Mouse (Mus musculus) MEL (cell line): ENCODE results near the gene Ctnnbl1. TPM values are rescaled to one million over a fixed set of nuclear protein-coding genes. Genes with fewer than 3 reads are reported as not detected.

Source experiments
- DNase-seq: peaks from one replicate; pipeline ENCODE4 v3.0.0; 2011; ENCODE audit warnings: low read depth, low spot score
- H3K27ac ChIP-seq: 2 replicates; pipeline ENCODE4 v1.5.1; 2012; ENCODE audit warnings: low read depth, mild to moderate bottlenecking, control low read depth, low read length, moderate library complexity; ENCODE audit not compliant: control insufficient read depth
- H3K27me3 ChIP-seq, 2 experiments: fragments of 150-350 bp in 1 of 2; sonication (generic) in 1 of 2; 2 replicates each; pipeline ENCODE4 v1.6.1; 2012; ENCODE audit warnings: low read length in 2 of 2, mild to moderate bottlenecking in 2 of 2, improper control_type of control experiment in 1 of 2, moderate library complexity in 1 of 2; ENCODE audit not compliant: insufficient read depth in 2 of 2, control insufficient read depth in 1 of 2
- H3K36me3 ChIP-seq, 2 experiments: 2 replicates each; pipeline ENCODE4 v1.6.1; 2012 to 2014; ENCODE audit warnings: low read length in 2 of 2, improper control_type of control experiment in 1 of 2, inconsistent platforms in 1 of 2, mild to moderate bottlenecking in 1 of 2; ENCODE audit not compliant: insufficient read depth in 2 of 2, control insufficient read depth in 1 of 2
- H3K4me1 ChIP-seq, 2 experiments: fragments of 150-350 bp in 1 of 2; sonication (generic) in 1 of 2; 2 replicates each; pipeline ENCODE4 v1.6.1; 2012; ENCODE audit warnings: low read length in 2 of 2, improper control_type of control experiment in 1 of 2, mild to moderate bottlenecking in 1 of 2; ENCODE audit not compliant: insufficient read depth in 2 of 2, control insufficient read depth in 1 of 2
- H3K4me3 ChIP-seq, 2 experiments: fragments of 150-350 bp in 1 of 2; sonication (generic) in 1 of 2; 2 replicates each; pipeline ENCODE4 v1.5.1; 2012; ENCODE audit warnings: low read depth in 2 of 2, low read length in 2 of 2, mild to moderate bottlenecking in 2 of 2, moderate library complexity in 2 of 2, control low read depth in 1 of 2, improper control_type of control experiment in 1 of 2; ENCODE audit not compliant: control insufficient read depth in 1 of 2, insufficient read depth in 1 of 2
- H3K79me2 ChIP-seq: 2 replicates; pipeline ENCODE4 v1.6.1; 2012; ENCODE audit warnings: mild to moderate bottlenecking, low read length, moderate library complexity; ENCODE audit not compliant: control insufficient read depth, poor library complexity, insufficient read depth
- H3K9ac ChIP-seq: 2 replicates; pipeline ENCODE4 v1.6.1; 2012; ENCODE audit warnings: low read depth, mild to moderate bottlenecking, control low read depth, low read length, moderate library complexity; ENCODE audit not compliant: control insufficient read depth, poor library complexity, severe bottlenecking
- H3K9me3 ChIP-seq: fragments of 150-350 bp; sonication (generic); replicated peaks from 2 replicates; pipeline ENCODE4 v1.6.1; 2012; ENCODE audit warnings: mild to moderate bottlenecking, low read length, improper control_type of control experiment, moderate library complexity; ENCODE audit not compliant: insufficient read depth
- BHLHE40 ChIP-seq: IDR thresholded peaks from 2 replicates; pipeline ENCODE4 v1.6.1; 2012; ENCODE audit warnings: low read depth, mild to moderate bottlenecking, inconsistent platforms, low read length, improper control_type of control experiment, borderline replicate concordance
- CHD1 ChIP-seq: IDR thresholded peaks from 2 replicates; pipeline ENCODE4 v1.6.1; 2012; ENCODE audit warnings: low read depth, mild to moderate bottlenecking, inconsistent platforms, low read length, improper control_type of control experiment
- CHD2 ChIP-seq: IDR thresholded peaks from 2 replicates; pipeline ENCODE4 v1.6.1; 2011; ENCODE audit warnings: low read length, improper control_type of control experiment
- E2F4 ChIP-seq: IDR thresholded peaks from 2 replicates; pipeline ENCODE4 v1.6.1; 2011; ENCODE audit warnings: low read depth, low read length, improper control_type of control experiment, borderline replicate concordance
- ELF1 ChIP-seq: IDR thresholded peaks from 2 replicates; pipeline ENCODE4 v1.6.1; 2014; ENCODE audit warnings: low read depth, mild to moderate bottlenecking, inconsistent platforms, low read length, improper control_type of control experiment, moderate library complexity
- GABPA ChIP-seq: IDR thresholded peaks from 2 replicates; pipeline ENCODE4 v1.6.1; 2012; ENCODE audit warnings: low read depth, mild to moderate bottlenecking, inconsistent platforms, low read length, improper control_type of control experiment, moderate library complexity
- GATA1 ChIP-seq: IDR thresholded peaks from 2 replicates; pipeline ENCODE4 v1.6.1; 2011; ENCODE audit warnings: low read depth, low read length, improper control_type of control experiment
- HCFC1 ChIP-seq: IDR thresholded peaks from 2 replicates; pipeline ENCODE4 v1.6.1; 2012; ENCODE audit warnings: low read depth, mild to moderate bottlenecking, inconsistent platforms, low read length, improper control_type of control experiment, moderate library complexity
- JUND ChIP-seq: IDR thresholded peaks from 2 replicates; pipeline ENCODE4 v1.6.1; 2011; ENCODE audit warnings: low read depth, mild to moderate bottlenecking, improper control_type of control experiment, low read length
- KAT2A ChIP-seq: conservative IDR thresholded peaks from 2 replicates; pipeline ENCODE4 v1.6.1; 2012; ENCODE audit warnings: low read depth, low read length, improper control_type of control experiment, inconsistent platforms
- MAZ ChIP-seq: IDR thresholded peaks from 2 replicates; pipeline ENCODE4 v1.6.1; 2012; ENCODE audit warnings: low read depth, mild to moderate bottlenecking, inconsistent platforms, low read length, improper control_type of control experiment
- MXI1 ChIP-seq: IDR thresholded peaks from 2 replicates; pipeline ENCODE4 v1.6.1; 2011; ENCODE audit warnings: mild to moderate bottlenecking, low read depth, low read length, improper control_type of control experiment
- MYC ChIP-seq: IDR thresholded peaks from 2 replicates; pipeline ENCODE4 v1.6.1; 2011; ENCODE audit warnings: low read depth, mild to moderate bottlenecking, low read length, improper control_type of control experiment, moderate library complexity
- NELFE ChIP-seq: IDR thresholded peaks from 2 replicates; pipeline ENCODE4 v1.6.1; 2011; ENCODE audit warnings: low read depth, low read length, improper control_type of control experiment
- NRF1 ChIP-seq: IDR thresholded peaks from 2 replicates; pipeline ENCODE4 v1.6.1; 2014; ENCODE audit warnings: low read depth, mild to moderate bottlenecking, inconsistent platforms, low read length, improper control_type of control experiment, moderate library complexity; ENCODE audit not compliant: poor library complexity, insufficient read depth, severe bottlenecking
- POLR2A ChIP-seq, 2 experiments: IDR thresholded peaks; 2 replicates each; pipeline ENCODE4 v1.6.1; 2011 to 2012; ENCODE audit warnings: low read length in 2 of 2, mild to moderate bottlenecking in 2 of 2, control low read depth in 1 of 2, improper control_type of control experiment in 1 of 2, low read depth in 1 of 2, moderate library complexity in 1 of 2; ENCODE audit not compliant: control insufficient read depth in 1 of 2, insufficient read depth in 1 of 2, poor library complexity in 1 of 2
- POLR2AphosphoS2 ChIP-seq: IDR thresholded peaks from 2 replicates; pipeline ENCODE4 v1.6.1; 2011; ENCODE audit warnings: low read length, improper control_type of control experiment
- POLR2AphosphoS5 ChIP-seq: IDR thresholded peaks from 2 replicates; pipeline ENCODE4 v1.6.1; 2012; ENCODE audit warnings: low read depth, borderline replicate concordance, mild to moderate bottlenecking, inconsistent platforms, low read length, moderate library complexity, mixed read lengths
- RAD21 ChIP-seq: IDR thresholded peaks from 2 replicates; pipeline ENCODE4 v1.6.1; 2011; ENCODE audit warnings: mild to moderate bottlenecking, low read depth, low read length, improper control_type of control experiment
- RCOR1 ChIP-seq: IDR thresholded peaks from 2 replicates; pipeline ENCODE4 v1.6.1; 2012; ENCODE audit warnings: low read depth, mild to moderate bottlenecking, inconsistent platforms, low read length, improper control_type of control experiment
- TAL1 ChIP-seq: IDR thresholded peaks from 2 replicates; pipeline ENCODE4 v1.6.1; 2012; ENCODE audit warnings: mild to moderate bottlenecking, inconsistent platforms, low read length, moderate library complexity, mixed read lengths
- TCF12 ChIP-seq: IDR thresholded peaks from 2 replicates; pipeline ENCODE4 v1.6.1; 2014; ENCODE audit warnings: low read depth, mild to moderate bottlenecking, inconsistent platforms, low read length, improper control_type of control experiment, moderate library complexity
- USF1 ChIP-seq: IDR thresholded peaks from 2 replicates; pipeline ENCODE4 v1.6.1; 2014; ENCODE audit warnings: low read depth, mild to moderate bottlenecking, inconsistent platforms, low read length, improper control_type of control experiment, moderate library complexity
- polyA plus RNA-seq, 2 experiments: library from polyadenylated mRNA; stranded (reverse) in 1 of 2; unstranded in 1 of 2; fragments of >175 nt in 1 of 2; fragments of >200 nt in 1 of 2; gene quantifications; 2 replicates each; pipeline versions ENCODE4 v1.2.1 to v1.2.4; 2012; ENCODE audit warnings: low replicate concordance in 2 of 2, low read depth in 1 of 2; ENCODE audit not compliant: insufficient read length in 2 of 2, insufficient read depth in 1 of 2, missing spikeins in 1 of 2
- total RNA-seq: library from RNA; depleted of rRNA; stranded (reverse); fragments of 300-350 nt; gene quantifications from 2 replicates; pipeline ENCODE4 v1.2.3, GENCODE M21; 2012

Gene Ctnnbl1
- total and polyA plus RNA-seq, 3 experiments, result 60.7 to 61.7 TPM; not detected in 1

DNA sequence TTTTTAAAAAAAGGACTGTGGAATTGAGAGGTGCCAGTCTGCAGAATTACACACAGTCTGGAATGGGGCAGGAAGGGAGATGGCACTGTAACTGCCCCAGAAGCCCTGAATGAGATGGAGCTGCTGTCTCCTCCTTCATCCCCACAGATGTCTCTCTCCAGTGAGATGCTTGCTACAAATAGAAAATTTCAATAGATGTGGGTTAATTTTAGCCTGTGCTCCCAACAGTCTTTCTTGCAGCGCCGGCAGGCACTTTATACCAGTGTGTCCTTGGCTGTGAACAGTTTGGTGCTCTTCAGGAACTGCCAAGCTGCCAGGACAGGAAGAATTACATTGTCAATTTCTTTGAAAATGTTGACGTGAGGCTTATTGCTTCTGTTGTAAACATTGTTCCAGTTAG, 86.3 kb downstream of the Ctnnbl1 start:
- H3K36me3 ChIP-seq, result no peaks in the 10 kb centered on the region; a peak in 2 of 4 replicates
- no peak overlapping the region for H3K27ac ChIP-seq
- no peaks in the 10 kb centered on the region for H3K4me1 ChIP-seq
- no peaks in the 10 kb centered on the region for H3K27me3 ChIP-seq
- no peak for DNase-seq
- TF ChIP-seq TCF12 (no peak), BHLHE40 (no peak), NELFE (no peak), RCOR1 (no peak), CHD1 (no peak), MYC (no peak), JUND (no peak), CHD2 (no peak), MXI1 (no peak), POLR2AphosphoS2 (no peak), GATA1 (no peak), E2F4 (no peak), USF1 (no peak), HCFC1 (no peak), NRF1 (no peak), ELF1 (no peak)
- no peaks in the 10 kb centered on the region for H3K79me2 ChIP-seq
- no peaks in the 10 kb centered on the region for H3K9me3 ChIP-seq
- H3K4me3 ChIP-seq, result no peak overlapping the region
- H3K9ac ChIP-seq, result no peak overlapping the region

DNA sequence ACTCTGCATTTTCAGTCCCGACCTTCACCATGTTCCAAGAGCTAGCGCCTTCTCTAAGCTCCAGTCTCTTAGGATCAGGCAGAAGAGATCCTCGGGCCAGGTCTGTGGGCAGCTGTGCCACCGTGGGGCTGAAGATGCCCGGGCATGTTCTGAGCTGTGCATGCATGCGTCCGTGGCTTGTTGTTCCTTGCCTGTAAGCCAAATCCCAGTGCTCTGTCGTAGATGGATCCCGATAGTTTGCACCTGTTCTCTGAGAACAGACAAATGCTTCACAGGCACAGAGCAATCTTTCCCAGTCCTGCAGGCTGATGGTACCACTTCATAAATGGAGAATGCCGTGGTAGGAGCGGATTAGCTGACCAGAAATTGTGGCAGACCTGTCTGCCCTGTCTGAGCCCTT, 87.0 kb downstream of the Ctnnbl1 start:
- no peak overlapping the region for H3K9ac ChIP-seq

DNA sequence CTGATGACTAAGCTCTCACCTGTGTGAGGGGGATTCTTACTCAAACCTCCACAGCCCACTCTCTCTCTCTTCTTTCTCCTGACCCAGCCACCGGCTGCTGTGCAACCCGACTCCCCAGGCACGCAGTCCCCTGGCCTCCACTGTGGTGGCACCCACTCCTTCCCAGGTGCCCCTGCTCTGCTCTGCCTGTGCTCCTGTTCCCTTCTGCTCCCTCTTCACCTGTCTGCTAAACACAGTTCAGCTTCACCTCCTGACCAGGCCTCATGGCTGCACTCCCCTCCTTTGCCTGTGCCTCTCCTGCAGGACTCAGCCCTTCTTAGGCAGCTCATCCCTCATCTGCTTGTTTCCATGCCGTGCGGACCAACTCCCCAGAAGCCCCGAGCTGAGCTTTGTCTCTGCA, 92.9 kb downstream of the Ctnnbl1 start:
- H3K79me2 ChIP-seq, result no peaks in the 10 kb centered on the region
- no peaks in the 10 kb centered on the region; a peak in 2 of 4 replicates for H3K36me3 ChIP-seq
- H3K4me1 ChIP-seq, result no peaks in the 10 kb centered on the region
- H3K9me3 ChIP-seq, result no peaks in the 10 kb centered on the region
- no peak overlapping the region for H3K27ac ChIP-seq
- TF ChIP-seq MAZ (no peak), CHD2 (no peak), RAD21 (no peak), POLR2AphosphoS5 (no peak), GABPA (no peak), TAL1 (no peak)
- DNase-seq, result no peak
- no peak overlapping the region for H3K9ac ChIP-seq
- no peaks in the 10 kb centered on the region for H3K27me3 ChIP-seq
- H3K4me3 ChIP-seq, result no peak overlapping the region

More for the DNA sequence above, 87.0 kb downstream of the Ctnnbl1 start:
- H3K27ac ChIP-seq, result no peak overlapping the region
- no peaks in the 10 kb centered on the region for H3K9me3 ChIP-seq
- H3K79me2 ChIP-seq, result no peaks in the 10 kb centered on the region
- H3K4me1 ChIP-seq, result no peaks in the 10 kb centered on the region
- no peak for DNase-seq
- no peak for TF ChIP-seq KAT2A
- TF ChIP-seq MXI1, result no peak
- TF ChIP-seq CHD2, result no peak
- no peak for TF ChIP-seq POLR2A (IDR thresholded peaks at IDR 0.05; ENCODE audit: control insufficient read depth in 1 of 2, insufficient read depth in 1 of 2, low read depth in 1 of 2, low read length in 2 of 2, poor library complexity in 1 of 2)
- H3K36me3 ChIP-seq, result no peaks in the 10 kb centered on the region; a peak in 2 of 4 replicates
- H3K27me3 ChIP-seq, result no peaks in the 10 kb centered on the region
- H3K4me3 ChIP-seq, result no peak overlapping the region
